Mouse (Mus musculus) left cerebral cortex, postnatal 4 days (tissue): ENCODE data around the gene Dact2. TPM values are rescaled to one million over a fixed set of nuclear protein-coding genes. Genes with fewer than 3 reads are reported as not detected.
A peak's percentile ranks its signal among the peaks of the same experiment; 100 is the strongest.

Source experiments
- DNase-seq: peaks from one replicate; pipeline ENCODE4 v3.0.0-alpha.2; 2022
- intact Hi-C: fragments of 180-260 bp; cut with DNase I; formaldehyde crosslinking; loops from one replicate; pipeline ENCODE4 v1.15.1; 2025
- total RNA-seq, 2 experiments: library from RNA; stranded (reverse); gene quantifications; 2 replicates each; pipeline ENCODE4 v1.2.3; 2021

Gene Dact2
- total RNA-seq, 2 experiments from 2014 or later: 9.4 to 13.1 TPM

GRCm38 (mm10) chr17:14220606-14221202 lies 16.6 kb upstream of the Dact2 start:
- intact Hi-C loops: no loop called here
- DNase-seq: peak; percentile 72

GRCm38 (mm10) chr17:14213976-14214529 lies 9.9 kb upstream of the Dact2 start:
- intact Hi-C loops: no loop called here
- DNase-seq: no peak

- intact Hi-C loops: no loop called here
- DNase-seq: peak; percentile 56
Observed at GRCm38 (mm10) chr17:14212796-14213195, 8.7 kb upstream of the Dact2 start.

GRCm38 (mm10) chr17:14207093-14207561 lies 3.0 kb upstream of the Dact2 start:
- DNase-seq: no peak
- intact Hi-C loops: no loop called here

GRCm38 (mm10) chr17:14206062-14206461 lies 2.0 kb upstream of the Dact2 start:
- DNase-seq: peak; percentile 84
- intact Hi-C loops: no loop called here

GRCm38 (mm10) chr17:14205236-14205635 lies 1.1 kb upstream of the Dact2 start:
- no peak for DNase-seq
- intact Hi-C loops: no loop called here

GRCm38 (mm10) chr17:14203121-14203941 lies 773 bp downstream of the Dact2 start:
- intact Hi-C loops: loop anchor here (5.0 kb wide), 1 partner anchor 86 kb away; no protein-coding TSS in a partner anchor
- DNase-seq: no peak

- no peak for DNase-seq
- intact Hi-C loops: loop anchor here (5.0 kb wide), 1 partner anchor 85 kb away; no protein-coding TSS in a partner anchor
Observed at GRCm38 (mm10) chr17:14202291-14203030, 1.6 kb downstream of the Dact2 start.

- no peak for DNase-seq
- intact Hi-C loops: loop anchor here (5.0 kb wide), 1 partner anchor 84 kb away; no protein-coding TSS in a partner anchor
Observed at GRCm38 (mm10) chr17:14201281-14201787, 2.8 kb downstream of the Dact2 start.

- intact Hi-C loops: loop anchor here (5.0 kb wide), 1 partner anchor 83 kb away; no protein-coding TSS in a partner anchor
- DNase-seq: no peak
Observed at GRCm38 (mm10) chr17:14200206-14200605, 3.9 kb downstream of the Dact2 start.

- intact Hi-C loops: loop anchor here (5.0 kb wide), 1 partner anchor 82 kb away; no protein-coding TSS in a partner anchor
- no peak for DNase-seq
Observed at GRCm38 (mm10) chr17:14199621-14200020, 4.5 kb downstream of the Dact2 start.

- intact Hi-C loops: no loop called here
- DNase-seq: no peak
Observed at GRCm38 (mm10) chr17:14192924-14193323, 11.2 kb downstream of the Dact2 start.

- DNase-seq: no peak
- intact Hi-C loops: no loop called here
Observed at GRCm38 (mm10) chr17:14192432-14192831, 11.7 kb downstream of the Dact2 start.

GRCm38 (mm10) chr17:14188455-14188854 lies 15.6 kb downstream of the Dact2 start:
- DNase-seq: no peak

GRCm38 (mm10) chr17:14187096-14187495 lies 17.0 kb downstream of the Dact2 start:
- intact Hi-C loops: no loop called here
- DNase-seq: no peak

More at GRCm38 (mm10) chr17:14188455-14188854, 15.6 kb downstream of the Dact2 start:
- intact Hi-C loops: no loop called here

GRCm38 (mm10) chr17:14186176-14186575 lies 17.9 kb downstream of the Dact2 start:
- no peak for DNase-seq
- intact Hi-C loops: no loop called here

- intact Hi-C loops: no loop called here
- DNase-seq: no peak
Observed at GRCm38 (mm10) chr17:14184192-14184814, 19.8 kb downstream of the Dact2 start.

GRCm38 (mm10) chr17:14183717-14184116 lies 20.4 kb downstream of the Dact2 start:
- no peak for DNase-seq
- intact Hi-C loops: no loop called here

GRCm38 (mm10) chr17:14182860-14183259 lies 21.2 kb downstream of the Dact2 start:
- intact Hi-C loops: no loop called here

GRCm38 (mm10) chr17:14178911-14179310 lies 25.2 kb downstream of the Dact2 start:
- intact Hi-C loops: no loop called here
- DNase-seq: no peak

More at GRCm38 (mm10) chr17:14182860-14183259, 21.2 kb downstream of the Dact2 start:
- no peak for DNase-seq
